In the genomic region with DNA sequence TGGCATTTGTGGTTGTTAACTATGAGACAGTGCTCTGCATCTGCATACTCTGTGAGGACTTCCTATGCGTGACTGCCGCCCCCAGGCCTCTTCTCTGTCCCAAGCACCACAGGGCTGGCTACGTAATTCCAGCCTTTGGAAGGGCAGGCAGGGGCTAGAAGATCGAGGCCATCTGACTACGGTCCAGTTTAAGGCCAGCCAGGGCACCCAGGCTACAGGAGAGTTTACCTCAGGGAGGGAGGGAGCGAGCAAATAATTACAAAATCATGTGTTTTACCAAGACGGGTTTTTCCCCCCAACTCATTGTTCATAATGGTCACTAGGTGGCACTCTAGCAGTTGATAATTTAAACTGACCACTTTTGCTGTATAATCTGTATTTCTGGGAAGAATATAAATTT, we compare ENCODE assay signal across 7 mouse cellular contexts. TPM values are rescaled to one million over a fixed set of nuclear protein-coding genes. Genes with fewer than 3 reads are reported as not detected.
DNase-seq lines count a peak whose midpoint lies in the region; ATAC-seq and TF ChIP-seq lines count a peak whose summit lies in the region.

No protein-coding gene starts in this region.

- H3K4me2 ChIP-seq in liver, embryonic 12.5 days, result no peak overlapping the region
- H3K4me2 ChIP-seq in midbrain, postnatal 0 days (ENCODE audit: low read depth, low read length, poor library complexity, severe bottlenecking), result no peak overlapping the region

- 58% methylated on average over 7 of the region's 7 CpGs for WGBS in liver, embryonic 12.5 days (ENCODE audit: insufficient replicate concordance)
- 61% methylated on average over 7 of the region's 7 CpGs for WGBS in midbrain, postnatal 0 days

- no peaks in the 10 kb centered on the region for H3K4me1 ChIP-seq in liver, embryonic 12.5 days
- H3K4me1 ChIP-seq in bone marrow macrophage, adult 2 months (ENCODE audit: control insufficient read depth, insufficient read depth, low read length), result peaks cover 18% of the 10 kb centered on the region
- no peaks in the 10 kb centered on the region for H3K4me1 ChIP-seq in midbrain, postnatal 0 days (ENCODE audit: insufficient read depth, low read length)

- peaks cover 54% of the 10 kb centered on the region for H3K36me3 ChIP-seq in liver, embryonic 12.5 days
- H3K36me3 ChIP-seq in midbrain, postnatal 0 days (ENCODE audit: insufficient read depth, low read length), result peaks cover 14% of the 10 kb centered on the region

- H3K9me3 ChIP-seq in liver, embryonic 12.5 days (replicated peaks), result no peaks in the 10 kb centered on the region
- H3K9me3 ChIP-seq in midbrain, postnatal 0 days (ENCODE audit: low read length), result no peaks in the 10 kb centered on the region

- peak; percentile 46; the same call in 1 of the 2 replicates for ATAC-seq in liver, embryonic 12.5 days
- no peak for ATAC-seq in midbrain, postnatal 0 days (ENCODE audit: low FRiP score)

- no peak overlapping the region for H3K9ac ChIP-seq in liver, embryonic 12.5 days
- H3K9ac ChIP-seq in midbrain, postnatal 0 days (replicated peaks; ENCODE audit: low read length, poor library complexity, severe bottlenecking), result no peak overlapping the region

- TF ChIP-seq CTCF in bone marrow macrophage, adult 2 months (IDR thresholded peaks at IDR 0.05; ENCODE audit: low read depth, low read length), result 0 out of 2 replicates have a peak, but pooled peaks have one; percentile 13
- peak; percentile 64 for TF ChIP-seq CTCF in midbrain, postnatal 0 days (IDR thresholded peaks at IDR 0.05)

- no peak overlapping the region for H3K27ac ChIP-seq in liver, embryonic 12.5 days
- H3K27ac ChIP-seq in bone marrow macrophage, adult 2 months (ENCODE audit: insufficient read depth, low read depth, low read length), result no peak overlapping the region
- H3K27ac ChIP-seq in midbrain, postnatal 0 days (ENCODE audit: low read depth, low read length), result no peak overlapping the region

- H3K4me3 ChIP-seq in liver, embryonic 12.5 days, result no peak overlapping the region
- H3K4me3 ChIP-seq in bone marrow macrophage, adult 2 months (ENCODE audit: insufficient read depth, low read length), result no peak overlapping the region
- H3K4me3 ChIP-seq in midbrain, postnatal 0 days (ENCODE audit: low read depth, low read length), result no peak overlapping the region

- no peak for TF ChIP-seq POLR2A in bone marrow macrophage, adult 2 months (IDR thresholded peaks at IDR 0.05; ENCODE audit: borderline replicate concordance, low read depth, low read length)

- no peak for DNase-seq in liver
- DNase-seq in kidney, adult 18-20 months, result peak; percentile 9
- peak; percentile 55 for DNase-seq in midbrain, postnatal 0 days (ENCODE audit: low spot score)
- no peak for DNase-seq in frontal cortex, adult 2 months (ENCODE audit: extremely low spot score in 1 of 2, low spot score in 1 of 2)
- DNase-seq in frontal cortex, postnatal 36 days (ENCODE audit: low spot score in 2 of 2), result no peak

- H3K27me3 ChIP-seq in liver, embryonic 12.5 days (replicated peaks), result no peaks in the 10 kb centered on the region
- no peaks in the 10 kb centered on the region for H3K27me3 ChIP-seq in midbrain, postnatal 0 days (ENCODE audit: insufficient read depth, low read length)

RNA-seq across cellular contexts. Expression of a gene that starts 9.6 kb away (rescaled TPM):
- 0.49 and 0.60 TPM in 2 replicates for polyA plus RNA-seq in liver, embryonic 12.5 days (2016; fragmentation: Nextera tagmentation; extraction: Ambion mirVana)
- not detected in 2 replicates for polyA plus RNA-seq in bone marrow macrophage, adult 2 months (2012; ENCODE audit: insufficient read depth, insufficient read length, missing spikeins)
- total RNA-seq in midbrain, postnatal 0 days (2014; rRNA removed), result 11.4 and 11.9 TPM in 2 replicates
- polyA plus RNA-seq in midbrain, postnatal 0 days (2015; fragmentation: Nextera tagmentation; extraction: Ambion mirVana), result 10.9 and 12.9 TPM in 2 replicates
- polyA plus RNA-seq in frontal cortex, adult 2 months (2012; rRNA removed), result 69.9 and 72.8 TPM in 2 replicates

RNA-seq across cellular contexts. Expression of a gene that starts 18.8 kb away (rescaled TPM):
- 18.2 and 20.7 TPM in 2 replicates for polyA plus RNA-seq in liver, embryonic 12.5 days (2016; fragmentation: Nextera tagmentation; extraction: Ambion mirVana)
- polyA plus RNA-seq in bone marrow macrophage, adult 2 months (2012; ENCODE audit: insufficient read depth, insufficient read length, missing spikeins), result 15.6 and 17.7 TPM in 2 replicates
- 28.6 and 33.6 TPM in 2 replicates for total RNA-seq in midbrain, postnatal 0 days (2014; rRNA removed)
- 11.2 and 12.7 TPM in 2 replicates for polyA plus RNA-seq in midbrain, postnatal 0 days (2015; fragmentation: Nextera tagmentation; extraction: Ambion mirVana)
- polyA plus RNA-seq in frontal cortex, adult 2 months (2012; rRNA removed), result 21.8 and 22.2 TPM in 2 replicates

Comparison
In these comparisons a context has a peak if more than half of its experiments do, and no peak if none do; other contexts are left out.
1. DNase-seq: peak in kidney, adult 18-20 months (single experiment) and midbrain, postnatal 0 days (single experiment); none in liver (single experiment), frontal cortex, adult 2 months (0 of 2) and frontal cortex, postnatal 36 days (0 of 2).